Mouse (Mus musculus) myocyte (in vitro differentiated cells): ENCODE results near the gene Zbtb49. TPM values are rescaled to one million over a fixed set of nuclear protein-coding genes. Genes with fewer than 3 reads are reported as not detected.
A peak's percentile ranks its signal among the peaks of the same experiment; 100 is the strongest.

ENCODE experiments used
- H3K27me3 ChIP-seq: one replicate; pipeline ENCODE4 v1.6.1; 2011; ENCODE audit not compliant: control insufficient read depth, insufficient read depth, insufficient read length
- H3K36me3 ChIP-seq: one replicate; pipeline ENCODE4 v1.6.1; 2011; ENCODE audit not compliant: control insufficient read depth, insufficient read depth
- H3K4me2 ChIP-seq: one replicate; pipeline ENCODE4 v1.6.1; 2011; ENCODE audit warnings: low read depth, control low read depth
- H3K4me3 ChIP-seq: one replicate; pipeline ENCODE4 v1.5.1; 2011; ENCODE audit warnings: mild to moderate bottlenecking, control low read depth, moderate library complexity
- H3K79me2 ChIP-seq: one replicate; pipeline ENCODE4 v1.6.1; 2011; ENCODE audit not compliant: control insufficient read depth, insufficient read depth
- H3ac ChIP-seq: one replicate; pipeline ENCODE4 v1.6.1; 2011; ENCODE audit not compliant: control insufficient read depth, insufficient read length
- CEBPB ChIP-seq: IDR thresholded peaks from 2 replicates; pipeline ENCODE4 v1.6.1; 2011; ENCODE audit warnings: mild to moderate bottlenecking, moderate library complexity; ENCODE audit not compliant: poor library complexity, insufficient read depth, severe bottlenecking
- E2F4 ChIP-seq: IDR thresholded peaks from one replicate; pipeline ENCODE4 v1.6.1; 2011; ENCODE audit warnings: mild to moderate bottlenecking, control low read depth, moderate library complexity; ENCODE audit not compliant: insufficient read depth
- MAX ChIP-seq: IDR thresholded peaks from one replicate; pipeline ENCODE4 v1.6.1; 2011; ENCODE audit warnings: low read depth, mild to moderate bottlenecking, control low read depth
- MYOD1 ChIP-seq, 3 experiments: IDR thresholded peaks; one replicate each; pipeline ENCODE4 v1.6.1; 2011; ENCODE audit warnings: control low read depth in 2 of 3, low read depth in 2 of 3, mild to moderate bottlenecking in 2 of 3, moderate library complexity in 1 of 3; ENCODE audit not compliant: insufficient read length in 2 of 3, control insufficient read depth in 1 of 3
- MYOG ChIP-seq, 3 experiments: IDR thresholded peaks; one replicate each; pipeline ENCODE4 v1.6.1; 2011; ENCODE audit warnings: control low read depth in 2 of 3, low read depth in 2 of 3, mild to moderate bottlenecking in 2 of 3; ENCODE audit not compliant: insufficient read length in 2 of 3, control insufficient read depth in 1 of 3, insufficient read depth in 1 of 3
- POLR2A ChIP-seq: IDR thresholded peaks from one replicate; pipeline ENCODE4 v1.6.1; 2011; ENCODE audit warnings: low read depth, mild to moderate bottlenecking, control low read depth, moderate library complexity; ENCODE audit not compliant: insufficient read length
- POLR2AphosphoS2 ChIP-seq: IDR thresholded peaks from one replicate; pipeline ENCODE4 v1.6.1; 2011; ENCODE audit warnings: low read depth, control low read depth; ENCODE audit not compliant: insufficient read length
- REST ChIP-seq: IDR thresholded peaks from one replicate; pipeline ENCODE4 v1.6.1; 2011; ENCODE audit warnings: mild to moderate bottlenecking, control low read depth, moderate library complexity; ENCODE audit not compliant: insufficient read depth, insufficient read length
- SRF ChIP-seq: IDR thresholded peaks from one replicate; pipeline ENCODE4 v1.6.1; 2011; ENCODE audit warnings: low read depth; ENCODE audit not compliant: control insufficient read depth, insufficient read length
- TCF12 ChIP-seq: IDR thresholded peaks from one replicate; pipeline ENCODE4 v1.6.1; 2011; ENCODE audit warnings: mild to moderate bottlenecking, control low read depth; ENCODE audit not compliant: poor library complexity, insufficient read depth, severe bottlenecking
- TCF3 ChIP-seq: IDR thresholded peaks from one replicate; pipeline ENCODE4 v1.6.1; 2011; ENCODE audit warnings: low read depth, control low read depth; ENCODE audit not compliant: insufficient read length
- USF1 ChIP-seq: IDR thresholded peaks from one replicate; pipeline ENCODE4 v1.6.1; 2011; ENCODE audit warnings: low read depth, mild to moderate bottlenecking, control low read depth, moderate library complexity
- polyA plus RNA-seq: library from polyadenylated mRNA; unstranded; fragments of >200 nt; fragmentation: generic; extraction: Trizol; gene quantifications from one replicate; pipeline ENCODE4 v1.2.1, GENCODE M21; 2012; ENCODE audit warnings: missing spikeins

Zbtb49 gene
- polyA plus RNA-seq, 1 experiment: 4.5 TPM

DNA sequence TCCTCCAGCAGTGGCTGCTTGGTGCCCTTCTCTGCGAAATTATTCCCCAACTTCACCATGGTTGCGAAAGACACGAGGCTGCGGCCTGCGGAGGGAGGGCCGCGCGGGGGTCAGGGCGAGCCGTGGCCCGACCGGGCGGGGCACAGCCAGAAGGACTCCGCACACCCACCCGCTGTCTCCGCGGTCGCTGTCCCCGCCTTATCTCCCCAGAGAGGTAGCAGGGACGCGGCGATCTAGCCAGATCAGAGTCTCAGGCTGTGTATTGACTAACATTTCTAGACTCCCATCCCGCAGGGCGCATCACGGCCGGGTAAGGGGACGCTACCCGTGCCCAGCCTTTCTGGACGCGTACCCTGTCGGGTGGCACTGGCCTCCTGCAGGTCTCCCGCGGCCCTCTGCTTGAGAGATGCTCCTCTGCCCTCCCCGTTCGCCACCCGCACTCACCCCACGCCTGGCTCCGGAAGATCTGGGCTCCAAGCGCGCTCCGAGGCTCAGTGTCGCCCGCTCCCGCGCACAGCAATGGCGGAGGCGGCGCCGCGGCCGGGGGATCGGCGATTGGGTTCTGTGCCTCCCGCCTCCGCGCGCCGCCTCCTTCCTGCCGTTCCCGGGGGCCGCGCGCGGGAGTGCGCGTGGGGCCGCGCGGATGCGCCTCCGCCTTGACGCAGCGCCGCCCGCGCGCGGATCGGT is 61.2 kb downstream of the Zbtb49 start:
- H3ac ChIP-seq: peak overlapping the region; percentile 13
- peak overlapping the region; percentile 67 for H3K4me2 ChIP-seq
- H3K36me3 ChIP-seq: no peaks in the 10 kb centered on the region
- H3K4me3 ChIP-seq: peak overlapping the region; percentile 21
- TF ChIP-seq TCF3 (no peak), POLR2A (peak; percentile 58)
- peaks cover 19% of the 10 kb centered on the region for H3K27me3 ChIP-seq
- no peaks in the 10 kb centered on the region for H3K79me2 ChIP-seq

DNA sequence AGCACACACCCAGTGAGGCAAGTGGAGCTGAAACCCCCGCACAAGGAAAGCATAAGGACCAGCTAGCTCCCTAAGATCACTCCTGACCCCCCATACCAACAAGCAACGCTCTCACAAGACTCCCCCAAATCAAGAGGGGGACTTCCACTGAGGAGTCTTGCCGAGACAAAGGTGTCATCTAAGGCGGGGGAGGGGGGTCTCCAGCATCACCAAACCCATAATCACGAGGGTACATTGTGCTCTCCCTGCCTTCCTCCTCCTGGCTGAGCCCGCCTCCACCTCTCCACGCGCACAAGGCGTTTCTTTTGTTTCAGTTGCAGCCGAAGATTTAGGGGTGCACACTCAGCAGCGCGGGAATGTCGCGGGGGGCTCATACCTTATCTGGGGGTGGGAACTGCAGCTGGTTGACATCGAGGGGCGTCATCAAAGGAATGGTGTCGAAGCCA is 61.7 kb downstream of the Zbtb49 start:
- peak overlapping the region; percentile 67 for H3K4me2 ChIP-seq
- peak overlapping the region; percentile 13 for H3ac ChIP-seq
- peak overlapping the region; percentile 21 for H3K4me3 ChIP-seq
- no peak for TF ChIP-seq REST
- TF ChIP-seq SRF: no peak
- no peak for TF ChIP-seq TCF12
- no peak for TF ChIP-seq TCF3
- peaks cover 19% of the 10 kb centered on the region for H3K27me3 ChIP-seq
- no peaks in the 10 kb centered on the region for H3K79me2 ChIP-seq
- H3K36me3 ChIP-seq: no peaks in the 10 kb centered on the region

DNA sequence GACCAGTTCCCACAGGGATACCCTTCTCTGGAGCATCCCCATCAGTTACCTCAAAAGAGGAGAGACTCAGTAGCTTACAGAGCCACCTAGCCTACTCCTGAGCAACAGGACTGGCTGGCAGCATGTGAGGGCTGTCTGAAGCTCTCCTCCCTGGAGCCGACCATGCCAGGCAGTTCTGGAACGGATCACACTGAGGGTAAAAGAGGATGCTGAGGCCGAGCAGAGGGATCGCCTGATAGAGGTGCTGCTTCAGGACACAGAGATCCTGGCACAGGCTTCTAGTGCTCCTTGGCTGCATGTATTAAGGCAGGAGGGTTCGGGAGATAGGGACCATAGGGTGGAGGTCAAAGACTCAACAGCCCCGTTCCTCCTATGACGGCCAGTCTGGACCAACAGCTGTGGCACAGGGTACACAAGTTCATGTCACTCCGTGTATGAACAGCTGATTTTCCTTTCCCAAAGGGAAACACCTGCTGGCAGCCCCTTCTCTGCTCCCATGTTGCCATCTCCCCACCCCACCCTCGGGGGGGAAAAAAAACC is 62.7 kb downstream of the Zbtb49 start:
- no peaks in the 10 kb centered on the region for H3K36me3 ChIP-seq
- H3K79me2 ChIP-seq: no peaks in the 10 kb centered on the region
- H3K27me3 ChIP-seq: peaks cover 14% of the 10 kb centered on the region
- no peak overlapping the region for H3K4me3 ChIP-seq
- no peak overlapping the region for H3K4me2 ChIP-seq
- H3ac ChIP-seq: no peak overlapping the region
- TF ChIP-seq USF1 (no peak), SRF (no peak), POLR2A (no peak), TCF12 (no peak), POLR2AphosphoS2 (no peak), TCF3 (no peak), MAX (no peak), MYOG (IDR thresholded peaks at IDR 0.05; ENCODE audit: control insufficient read depth in 1 of 3, insufficient read depth in 1 of 3, insufficient read length in 2 of 3, low read depth in 2 of 3) (no peak), E2F4 (no peak), MYOD1 (IDR thresholded peaks at IDR 0.05; ENCODE audit: control insufficient read depth in 1 of 3, insufficient read length in 2 of 3, low read depth in 2 of 3) (no peak), REST (no peak), CEBPB (no peak)

DNA sequence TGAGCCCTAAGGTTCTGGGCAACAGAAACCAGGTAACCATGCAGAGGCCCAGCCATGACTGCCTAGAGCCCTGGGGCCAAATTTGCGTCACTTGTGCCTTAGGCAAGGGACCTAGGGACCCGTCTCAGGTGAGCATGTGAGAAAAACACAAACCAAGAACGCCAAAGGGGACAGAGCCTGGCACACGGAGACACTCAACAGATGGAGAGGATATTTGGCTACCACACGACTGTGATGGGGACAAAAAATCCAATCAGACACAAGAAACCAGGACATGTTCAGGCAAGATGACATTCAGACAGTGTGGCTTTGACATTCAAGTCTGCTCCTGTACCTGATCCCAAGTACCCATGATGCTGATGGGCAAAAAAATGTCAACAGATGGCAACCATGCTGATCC is 66.6 kb downstream of the Zbtb49 start:
- Histone ChIP-seq H3K4me2 (no peak overlapping the region), H3ac (no peak overlapping the region), H3K36me3 (no peaks in the 10 kb centered on the region), H3K79me2 (no peaks in the 10 kb centered on the region), H3K4me3 (no peak overlapping the region), H3K27me3 (no peaks in the 10 kb centered on the region)
- TF ChIP-seq REST (no peak), SRF (no peak), MYOD1 (IDR thresholded peaks at IDR 0.05; ENCODE audit: control insufficient read depth in 1 of 3, insufficient read length in 2 of 3, low read depth in 2 of 3) (no peak), E2F4 (no peak)

DNA sequence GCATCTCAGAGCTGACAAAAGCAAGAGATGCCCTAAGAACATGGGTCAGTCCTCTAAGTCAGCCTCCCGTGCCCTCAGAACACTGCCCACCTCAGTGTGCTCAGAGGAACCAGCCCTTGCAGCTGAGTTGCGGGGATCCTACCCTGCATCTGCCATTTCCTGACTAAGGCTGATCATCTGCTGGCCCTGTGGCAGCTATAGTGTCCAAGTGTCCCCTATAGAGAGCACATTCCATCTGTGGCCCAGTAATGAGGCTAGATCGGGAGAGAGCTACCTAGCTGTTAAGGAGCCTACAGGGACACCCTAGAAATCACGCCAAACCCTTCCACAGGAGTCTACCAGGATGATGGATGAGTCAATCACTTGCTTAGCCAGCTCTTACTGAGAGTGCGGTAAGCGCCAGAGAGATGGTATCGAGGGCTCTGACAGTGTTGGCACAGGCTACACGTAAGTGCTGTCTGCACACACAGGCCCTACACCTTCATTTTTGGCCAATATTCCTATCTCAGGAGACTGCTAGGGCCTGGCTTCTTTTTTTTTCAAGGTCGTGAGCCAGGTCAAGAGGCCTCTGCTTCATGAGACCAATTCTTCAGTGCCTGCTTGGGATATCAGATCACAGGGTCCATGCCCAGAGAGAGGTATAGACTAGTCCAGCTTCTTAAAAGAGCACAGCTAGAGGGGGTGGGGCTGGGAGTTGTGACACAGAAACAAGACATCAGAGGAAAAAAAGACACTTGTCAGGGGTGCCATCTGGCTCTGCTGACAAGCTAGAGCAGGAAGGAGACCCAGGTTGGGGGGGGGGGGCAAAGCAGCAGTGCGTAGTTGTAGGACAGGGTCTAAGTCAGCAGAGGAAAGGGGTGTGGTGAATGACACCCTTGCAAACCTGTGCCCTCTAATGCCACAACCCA is 67.8 kb downstream of the Zbtb49 start:
- no peak overlapping the region for H3K4me3 ChIP-seq
- no peaks in the 10 kb centered on the region for H3K36me3 ChIP-seq
- TF ChIP-seq SRF (no peak), POLR2AphosphoS2 (no peak), POLR2A (no peak), MYOD1 (IDR thresholded peaks at IDR 0.05; ENCODE audit: control insufficient read depth in 1 of 3, insufficient read length in 2 of 3, low read depth in 2 of 3) (no peak), E2F4 (no peak), MAX (no peak), TCF3 (no peak), TCF12 (no peak), REST (no peak), CEBPB (no peak), MYOG (IDR thresholded peaks at IDR 0.05; ENCODE audit: control insufficient read depth in 1 of 3, insufficient read depth in 1 of 3, insufficient read length in 2 of 3, low read depth in 2 of 3) (no peak), USF1 (no peak)

More for the DNA sequence above, 67.8 kb downstream of the Zbtb49 start:
- Histone ChIP-seq H3K79me2 (no peaks in the 10 kb centered on the region), H3ac (no peak overlapping the region), H3K4me2 (no peak overlapping the region), H3K27me3 (no peaks in the 10 kb centered on the region)
